Mouse (Mus musculus) forebrain, embryonic 10.5 days (tissue): ENCODE measurements around the gene Alg12. TPM values are rescaled to one million over a fixed set of nuclear protein-coding genes. Genes with fewer than 3 reads are reported as not detected.
"Not testable (repeated sequence)": the region's sequence is repeated elsewhere in the genome, so short reads cannot be mapped to it uniquely, and the experiment has no call there.

Source experiments
- DNase-seq: peaks from one replicate; pipeline ENCODE4 v3.0.0-alpha.2; 2017; ENCODE audit warnings: low spot score; ENCODE audit errors: extremely low spot score
- H3K27ac ChIP-seq: fragments of 300-500 bp; sonication (generic); 2 replicates; pipeline ENCODE4 v1.5.1; 2016; ENCODE audit warnings: mild to moderate bottlenecking
- H3K27me3 ChIP-seq: fragments of 300-500 bp; sonication (generic); 2 replicates; pipeline ENCODE4 v1.6.1; 2016; ENCODE audit warnings: mild to moderate bottlenecking; ENCODE audit not compliant: poor library complexity, severe bottlenecking
- H3K36me3 ChIP-seq: fragments of 300-500 bp; sonication (generic); replicated peaks from 2 replicates; pipeline ENCODE4 v1.6.1; 2016; ENCODE audit warnings: mild to moderate bottlenecking, moderate library complexity
- H3K4me1 ChIP-seq: fragments of 300-500 bp; sonication (generic); 2 replicates; pipeline ENCODE4 v1.6.1; 2016
- H3K4me3 ChIP-seq: fragments of 300-500 bp; sonication (generic); 2 replicates; pipeline ENCODE4 v1.5.1; 2016; ENCODE audit warnings: mild to moderate bottlenecking, moderate library complexity
- H3K9me3 ChIP-seq: fragments of 300-500 bp; sonication (generic); 2 replicates; pipeline ENCODE4 v1.6.1; 2016; ENCODE audit warnings: mild to moderate bottlenecking, moderate library complexity
- WGBS: fragments of 180-500 bp; shearing (Covaris S2); methylation state at CpG from one replicate; pipeline ENCODE4 v1.1.7; 2016; 5-methylcytosine and 5-hydroxymethylcytosine counted together
- polyA plus RNA-seq: library from polyadenylated mRNA; unstranded; fragments of >200 nt; fragmentation: Nextera tagmentation; extraction: Ambion mirVana; gene quantifications from 2 replicates; pipeline ENCODE4 v1.2.1, GENCODE M21; 2016

The Alg12 gene
- polyA plus RNA-seq, 1 experiment from 2014 or later = 11.4 TPM

- no peak for DNase-seq
- H3K9me3 ChIP-seq = no peaks in the 10 kb centered on the region
- peaks cover 23% of the 10 kb centered on the region for H3K4me1 ChIP-seq
- peak overlapping the region; percentile 96; the same call in 1 of the 2 replicates for H3K4me3 ChIP-seq
- no peaks in the 10 kb centered on the region for H3K27me3 ChIP-seq
- 89% methylated on average over 7 of the region's 7 CpGs for WGBS
- peaks cover 56% of the 10 kb centered on the region for H3K36me3 ChIP-seq
- H3K27ac ChIP-seq = no peak overlapping the region
These were observed 2.3 kb upstream of the Alg12 start for GRCm38 (mm10) chr15:88821403-88821802.

GRCm38 (mm10) chr15:88819906-88820303 is 787 bp upstream of the Alg12 start:
- no peak for DNase-seq
- H3K4me3 ChIP-seq = peak overlapping the region; percentile 96
- H3K27me3 ChIP-seq = no peaks in the 10 kb centered on the region
- WGBS = 1% methylated on average over 23 of the region's 23 CpGs
- H3K9me3 ChIP-seq = no peaks in the 10 kb centered on the region
- H3K27ac ChIP-seq = peak overlapping the region; percentile 90
- peaks cover 54% of the 10 kb centered on the region for H3K36me3 ChIP-seq
- H3K4me1 ChIP-seq = peaks cover 23% of the 10 kb centered on the region

- DNase-seq = no peak
- Histone ChIP-seq H3K36me3 (peaks cover 59% of the 10 kb centered on the region), H3K4me1 (peaks cover 11% of the 10 kb centered on the region), H3K27ac (no peak overlapping the region), H3K27me3 (no peaks in the 10 kb centered on the region), H3K4me3 (no peak overlapping the region), H3K9me3 (no peaks in the 10 kb centered on the region)
- 87% methylated on average over 6 of the region's 6 CpGs for WGBS
These were observed 3.9 kb downstream of the Alg12 start for GRCm38 (mm10) chr15:88815196-88815700.

GRCm38 (mm10) chr15:88814411-88815047 is 4.6 kb downstream of the Alg12 start:
- Histone ChIP-seq H3K4me3 (no peak overlapping the region), H3K36me3 (peaks cover 65% of the 10 kb centered on the region), H3K27ac (no peak overlapping the region), H3K4me1 (peaks cover 8% of the 10 kb centered on the region), H3K27me3 (no peaks in the 10 kb centered on the region), H3K9me3 (no peaks in the 10 kb centered on the region)
- DNase-seq = no peak
- 97% methylated on average over 11 of the region's 11 CpGs for WGBS

- 94% methylated on average over 2 of the region's 2 CpGs for WGBS
- H3K9me3 ChIP-seq, DNase-seq, H3K4me3 ChIP-seq, H3K27me3 ChIP-seq, H3K27ac ChIP-seq, H3K4me1 ChIP-seq: not testable (repeated sequence)
- H3K36me3 ChIP-seq = peaks cover 71% of the 10 kb centered on the region
These were observed 5.2 kb downstream of the Alg12 start for GRCm38 (mm10) chr15:88813873-88814272.

GRCm38 (mm10) chr15:88813262-88813661 is 5.9 kb downstream of the Alg12 start:
- H3K9me3 ChIP-seq = no peaks in the 10 kb centered on the region
- H3K36me3 ChIP-seq = peaks cover 77% of the 10 kb centered on the region
- H3K27ac ChIP-seq = no peak overlapping the region
- DNase-seq = no peak
- H3K4me3 ChIP-seq = no peak overlapping the region
- 92% methylated on average over 3 of the region's 3 CpGs for WGBS
- no peaks in the 10 kb centered on the region for H3K27me3 ChIP-seq
- H3K4me1 ChIP-seq = peaks cover 3% of the 10 kb centered on the region

- H3K4me1 ChIP-seq = no peaks in the 10 kb centered on the region
- peaks cover 95% of the 10 kb centered on the region for H3K36me3 ChIP-seq
- DNase-seq = no peak
- no peaks in the 10 kb centered on the region for H3K27me3 ChIP-seq
- no peaks in the 10 kb centered on the region for H3K9me3 ChIP-seq
- no peak overlapping the region for H3K27ac ChIP-seq
- WGBS = 93% methylated on average over 2 of the region's 2 CpGs
- no peak overlapping the region for H3K4me3 ChIP-seq
These were observed 8.7 kb downstream of the Alg12 start for GRCm38 (mm10) chr15:88810369-88810768.

GRCm38 (mm10) chr15:88808121-88808520 is 11.0 kb downstream of the Alg12 start:
- no peak for DNase-seq
- Histone ChIP-seq H3K4me1 (no peaks in the 10 kb centered on the region), H3K4me3 (no peak overlapping the region), H3K27ac (no peak overlapping the region), H3K36me3 (peaks cover 92% of the 10 kb centered on the region), H3K27me3 (no peaks in the 10 kb centered on the region), H3K9me3 (no peaks in the 10 kb centered on the region)
- 86% methylated on average over 8 of the region's 8 CpGs for WGBS

- Histone ChIP-seq H3K27me3 (no peaks in the 10 kb centered on the region), H3K4me3 (no peak overlapping the region), H3K4me1 (no peaks in the 10 kb centered on the region), H3K27ac (no peak overlapping the region), H3K9me3 (no peaks in the 10 kb centered on the region), H3K36me3 (peaks cover 39% of the 10 kb centered on the region)
- no peak for DNase-seq
- 87% methylated on average over 6 of the region's 6 CpGs for WGBS
These were observed 16.8 kb downstream of the Alg12 start for GRCm38 (mm10) chr15:88802348-88802747.

- no peaks in the 10 kb centered on the region for H3K27me3 ChIP-seq
- no peak for DNase-seq
- H3K36me3 ChIP-seq = peaks cover 34% of the 10 kb centered on the region
- no peak overlapping the region for H3K4me3 ChIP-seq
- no peaks in the 10 kb centered on the region for H3K4me1 ChIP-seq
- H3K9me3 ChIP-seq = no peaks in the 10 kb centered on the region
- 95% methylated on average over 3 of the region's 3 CpGs for WGBS
- H3K27ac ChIP-seq = no peak overlapping the region
These were observed 17.2 kb downstream of the Alg12 start for GRCm38 (mm10) chr15:88801903-88802302.

- WGBS = 90% methylated on average over 6 of the region's 6 CpGs
- H3K36me3 ChIP-seq = peaks cover 25% of the 10 kb centered on the region
- no peaks in the 10 kb centered on the region for H3K9me3 ChIP-seq
- H3K4me3 ChIP-seq = no peak overlapping the region
- H3K27ac ChIP-seq = no peak overlapping the region
- H3K4me1 ChIP-seq = no peaks in the 10 kb centered on the region
- no peak for DNase-seq
- no peaks in the 10 kb centered on the region for H3K27me3 ChIP-seq
These were observed 18.2 kb downstream of the Alg12 start for GRCm38 (mm10) chr15:88800921-88801354.

- H3K36me3 ChIP-seq = peaks cover 15% of the 10 kb centered on the region
- no peak overlapping the region for H3K27ac ChIP-seq
- no peak overlapping the region for H3K4me3 ChIP-seq
- H3K9me3 ChIP-seq = no peaks in the 10 kb centered on the region
- 86% methylated on average over 11 of the region's 11 CpGs for WGBS
- no peaks in the 10 kb centered on the region for H3K4me1 ChIP-seq
- no peak for DNase-seq
- no peaks in the 10 kb centered on the region for H3K27me3 ChIP-seq
These were observed 19.2 kb downstream of the Alg12 start for GRCm38 (mm10) chr15:88799950-88800371.

GRCm38 (mm10) chr15:88794729-88795128 is 24.4 kb downstream of the Alg12 start:
- H3K36me3 ChIP-seq, H3K4me3 ChIP-seq, H3K9me3 ChIP-seq, DNase-seq, H3K4me1 ChIP-seq, H3K27me3 ChIP-seq, H3K27ac ChIP-seq: not testable (repeated sequence)
- WGBS = 86% methylated on average over 5 of the region's 5 CpGs
